Mouse (Mus musculus) stomach, postnatal 0 days (tissue): Measurements from ENCODE around the gene Slc4a7.

Source experiments
- CTCF ChIP-seq: IDR thresholded peaks from 2 replicates; pipeline ENCODE4 v1.5.1; 2016; ENCODE audit warnings: antibody characterized with exemption, low read depth, mild to moderate bottlenecking, moderate library complexity
- EP300 ChIP-seq: optimal IDR thresholded peaks from 2 replicates; pipeline ENCODE3; 2016; ENCODE audit warnings: antibody characterized with exemption

- TF ChIP-seq CTCF (no peak), EP300 (no peak)
Observed at GRCm38 (mm10) chr14:14715794-14716193, 13.7 kb downstream of the Slc4a7 start.
